Mouse (Mus musculus) right cerebral cortex, postnatal 14 days (tissue): ENCODE data around the gene Sept9.

Source experiments
- DNase-seq: peaks from one replicate; pipeline ENCODE4 v3.0.0; 2022

Gene Sept9

GRCm38 (mm10) chr11:117248734-117249248 is 49.3 kb downstream of the Sept9 start:
- no peak for DNase-seq

DNA sequence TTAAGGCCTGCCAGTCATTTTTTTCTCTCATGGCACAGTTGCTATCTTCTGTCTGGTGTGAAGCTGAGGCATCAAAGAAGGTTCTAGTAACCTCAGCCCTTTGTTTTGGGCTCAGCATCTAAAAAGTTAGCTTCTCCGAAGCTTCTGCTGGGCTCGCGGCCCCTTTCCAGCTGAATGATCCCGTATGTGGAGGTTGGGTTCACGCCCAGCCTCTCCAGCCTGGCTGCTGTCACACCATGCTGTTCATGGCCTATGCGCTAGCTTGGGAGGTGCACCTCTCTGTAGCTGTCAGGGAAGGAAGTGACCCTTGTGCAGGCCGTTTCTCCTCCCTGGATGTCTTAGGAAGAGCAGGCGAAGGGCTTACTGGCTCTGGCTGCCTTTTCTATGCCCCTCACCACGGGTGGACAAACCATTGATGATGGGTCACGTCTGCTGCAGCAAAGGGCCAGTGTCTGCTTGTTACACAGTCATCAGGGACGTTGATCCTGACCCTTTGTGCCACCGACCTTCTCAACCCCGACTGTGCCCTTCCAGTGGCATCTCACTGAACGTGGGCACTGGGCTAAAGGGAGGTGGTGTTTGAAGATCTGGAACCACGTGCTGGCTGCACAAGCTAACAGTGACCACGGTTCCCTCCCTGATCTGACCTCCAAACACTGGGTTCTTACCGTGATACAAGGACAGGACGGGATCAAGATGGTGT is 50.0 kb downstream of the Sept9 start:
- no peak for DNase-seq

GRCm38 (mm10) chr11:117249985-117250928 is 50.8 kb downstream of the Sept9 start:
- DNase-seq, result no peak

GRCm38 (mm10) chr11:117251755-117252154 is 52.3 kb downstream of the Sept9 start:
- no peak for DNase-seq

DNA sequence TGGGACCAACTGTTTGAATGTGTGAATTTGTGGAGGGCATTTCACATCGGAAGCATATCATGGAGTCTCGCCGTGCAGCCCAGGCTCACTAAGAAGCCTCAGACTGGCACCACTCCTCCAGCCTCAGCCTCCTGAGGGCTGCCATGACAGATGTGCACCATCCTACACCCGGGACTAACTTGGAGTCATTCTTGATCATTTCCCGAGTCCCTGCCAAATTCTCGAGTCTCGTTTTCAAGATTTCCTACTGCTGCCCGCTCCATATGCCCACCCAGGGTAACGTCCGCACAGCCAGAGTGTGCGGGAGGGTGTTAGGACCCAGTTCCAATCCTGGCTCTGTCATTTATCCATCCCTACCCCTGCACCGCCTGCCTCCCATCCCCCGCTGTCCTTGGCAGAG is 53.4 kb downstream of the Sept9 start:
- DNase-seq, result no peak

- peak; percentile 67 for DNase-seq
These were observed 55.0 kb downstream of the Sept9 start for GRCm38 (mm10) chr11:117254161-117255107.

DNA sequence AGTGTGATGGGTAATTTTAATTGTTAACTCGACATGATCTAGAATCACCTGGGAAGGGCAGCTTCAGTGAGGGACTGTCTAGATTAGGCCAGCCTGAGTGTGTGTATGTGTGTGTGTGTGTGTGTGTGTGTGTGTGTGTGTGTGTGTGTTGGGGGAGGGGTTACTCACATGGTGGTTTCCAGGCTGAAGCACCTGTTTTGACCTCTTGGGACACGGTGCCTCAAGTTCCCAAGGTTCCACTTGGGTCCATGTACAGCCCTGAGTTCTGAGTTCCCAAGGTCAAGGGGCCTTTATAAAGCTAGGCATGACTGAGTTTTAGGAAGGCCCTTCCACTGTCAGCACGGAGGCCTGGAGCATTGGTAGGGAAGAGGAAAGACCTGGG is 55.6 kb downstream of the Sept9 start:
- no peak for DNase-seq

- DNase-seq, result no peak
These were observed 56.6 kb downstream of the Sept9 start for GRCm38 (mm10) chr11:117256088-117256487.

DNA sequence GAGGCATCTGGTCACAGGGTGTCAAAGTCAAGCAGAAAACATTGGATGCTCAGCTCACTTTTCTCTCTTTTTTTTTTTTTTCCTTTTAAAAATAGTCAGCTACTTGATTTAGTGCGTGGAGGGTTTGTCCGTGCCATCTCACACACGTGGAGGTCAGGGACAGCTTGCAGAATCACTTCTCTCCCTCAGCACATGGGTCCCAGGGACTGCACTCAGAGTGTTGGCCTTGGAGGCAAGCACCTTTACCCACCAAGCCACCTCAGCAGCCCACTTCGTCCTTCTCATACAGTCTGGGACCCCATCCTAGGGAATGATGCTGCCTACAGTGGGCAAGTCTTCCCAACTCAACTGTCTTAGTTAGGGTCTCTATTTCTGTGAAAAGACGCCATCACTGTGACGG is 57.4 kb downstream of the Sept9 start:
- DNase-seq, result no peak

- DNase-seq, result no peak
These were observed 57.8 kb downstream of the Sept9 start for GRCm38 (mm10) chr11:117257266-117257665.

GRCm38 (mm10) chr11:117257842-117258241 is 58.4 kb downstream of the Sept9 start:
- no peak for DNase-seq

DNA sequence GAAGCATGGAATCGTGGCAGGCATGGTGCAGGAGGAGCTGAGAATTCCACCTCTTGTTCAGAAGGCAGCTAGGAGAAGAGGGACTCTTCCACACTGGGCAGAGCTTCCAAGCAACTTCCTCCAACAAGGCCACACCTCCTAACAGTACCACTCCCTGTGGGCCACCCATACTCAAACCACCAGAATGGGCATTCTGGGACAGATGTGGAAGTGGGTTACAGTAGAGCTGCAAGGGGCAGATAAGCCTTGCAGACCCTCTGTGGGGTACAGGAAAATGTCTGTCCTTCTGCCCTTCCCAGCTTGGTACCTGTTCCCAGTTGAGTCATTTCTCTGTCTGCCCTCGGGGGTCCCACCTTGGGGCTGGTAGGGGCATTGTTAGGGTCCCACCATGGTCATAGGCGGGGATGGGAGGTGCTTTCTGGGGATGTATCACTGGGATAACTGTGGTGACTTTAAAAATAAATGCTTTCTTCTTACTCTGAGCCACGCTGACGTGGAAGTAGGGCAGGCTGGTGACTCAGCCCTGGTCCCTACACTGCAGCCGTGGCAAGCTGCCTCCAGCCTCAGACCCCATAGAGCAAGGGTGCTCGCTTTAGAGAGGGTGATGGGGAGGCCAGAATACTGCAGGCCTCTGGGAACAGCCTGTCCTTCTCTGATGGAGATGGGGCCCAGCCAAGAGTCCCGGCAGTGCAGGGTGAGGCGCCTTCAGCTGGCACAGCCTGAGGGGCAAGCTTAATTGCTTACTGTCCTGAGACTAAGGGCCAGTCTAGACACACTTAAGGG is 59.9 kb downstream of the Sept9 start:
- no peak for DNase-seq

DNA sequence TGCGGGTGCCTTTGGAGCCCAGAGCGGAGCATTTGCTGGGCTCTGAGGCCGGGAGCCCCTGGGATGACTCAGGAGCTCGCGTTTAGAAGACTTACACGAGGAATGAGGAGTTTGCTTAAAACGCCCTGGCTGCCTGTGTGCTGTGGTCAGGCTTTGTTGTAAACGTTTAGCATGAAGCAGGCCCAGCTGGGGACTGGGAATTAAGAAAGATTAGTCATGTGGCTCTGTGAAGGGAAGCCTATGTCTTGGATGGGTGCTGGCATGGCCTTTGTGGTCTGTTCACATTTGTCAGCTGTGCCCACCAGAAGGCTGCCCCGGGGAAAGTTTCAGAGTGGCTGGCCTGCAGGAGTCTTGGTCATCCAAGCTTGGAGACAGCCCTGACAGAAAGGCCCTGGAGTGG is 61.2 kb downstream of the Sept9 start:
- no peak for DNase-seq

DNA sequence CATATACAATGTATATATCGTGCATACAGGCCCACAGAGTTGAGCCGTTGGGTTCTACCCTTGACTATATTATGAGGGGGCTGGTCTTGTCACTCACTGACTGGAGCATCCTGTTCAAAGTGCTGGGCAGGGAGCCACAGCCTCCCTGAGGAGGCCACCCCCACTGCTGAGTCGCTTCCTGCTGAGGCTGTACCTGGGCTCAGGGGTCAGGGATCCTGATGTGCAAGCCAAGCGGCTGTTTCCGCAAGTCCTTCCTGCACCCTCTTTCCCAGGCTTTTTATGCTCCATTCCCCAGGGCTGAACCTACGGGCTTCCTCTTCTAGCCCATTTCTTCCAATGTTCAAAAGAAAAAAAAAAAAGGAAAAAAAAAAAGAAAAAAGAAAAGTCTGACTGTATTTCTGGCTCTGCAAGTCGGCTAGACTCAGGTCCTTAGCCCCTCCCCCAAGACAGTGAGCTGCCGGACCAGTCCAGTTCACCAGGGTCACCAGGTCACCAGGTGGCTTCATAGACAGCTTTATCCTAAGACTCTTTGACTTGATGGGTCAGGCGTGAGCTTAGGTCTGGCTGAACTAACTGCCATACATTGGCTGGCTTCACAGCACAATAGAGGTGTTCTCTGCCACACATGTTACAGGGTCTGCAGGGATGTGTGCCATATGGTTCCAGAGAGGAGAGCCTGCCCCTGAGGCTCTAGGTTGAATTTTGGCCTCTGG is 63.8 kb downstream of the Sept9 start:
- DNase-seq, result no peak

DNA sequence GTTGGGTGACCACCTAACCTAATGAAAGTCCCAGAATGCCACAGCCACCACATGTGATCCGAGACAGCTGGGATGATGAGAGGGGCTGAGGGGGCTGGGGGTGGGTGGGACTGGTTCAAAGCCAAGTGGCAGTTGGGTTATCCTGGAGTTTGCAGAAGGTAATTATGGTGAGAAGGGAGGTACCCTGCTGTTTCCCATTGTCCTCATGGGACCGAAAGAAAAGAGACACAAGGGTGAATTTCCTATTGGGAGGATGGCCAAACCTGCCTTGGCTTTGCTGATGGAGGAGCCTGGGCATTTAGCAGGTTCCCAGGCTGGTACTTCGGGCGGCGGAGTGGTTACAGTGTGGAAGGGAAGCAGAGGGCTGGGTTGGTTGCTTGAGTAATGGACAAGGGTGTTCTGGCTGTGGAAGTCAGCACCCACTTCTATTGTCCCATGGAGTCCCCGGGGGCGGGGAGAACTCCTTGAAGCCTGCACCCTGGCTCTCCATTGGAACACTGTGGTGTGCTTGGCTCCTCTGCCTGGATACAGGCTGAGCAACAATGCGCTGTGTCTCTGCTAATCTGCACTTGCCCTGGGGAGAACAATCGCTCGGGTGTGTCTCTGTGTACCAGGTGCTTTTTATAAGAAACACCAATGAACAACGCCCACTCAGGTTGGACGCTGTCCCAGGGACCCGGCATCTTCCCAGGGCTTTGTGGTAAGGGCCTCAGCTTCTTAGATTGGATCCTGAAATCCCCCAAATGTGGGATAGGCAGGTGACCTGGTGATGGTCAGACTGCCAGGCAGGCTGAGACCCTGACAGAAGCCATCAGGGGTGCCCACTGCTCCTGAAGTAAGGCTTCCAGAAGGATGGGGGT is 64.9 kb downstream of the Sept9 start:
- peak; percentile 45 for DNase-seq

- peak; percentile 59 for DNase-seq
These were observed 66.0 kb downstream of the Sept9 start for GRCm38 (mm10) chr11:117265270-117265980.

GRCm38 (mm10) chr11:117265981-117266905 is 66.8 kb downstream of the Sept9 start:
- peak; percentile 74 for DNase-seq
